Mouse (Mus musculus): ENCODE results near the gene Trpm6. TPM values are rescaled to one million over a fixed set of nuclear protein-coding genes. Genes with fewer than 3 reads are reported as not detected.

The Trpm6 gene
- 1.9 TPM for polyA plus RNA-seq (2014; fragmentation: Illumina TruSeq; extraction: RNeasy Lipid Tissue Mini Kit (QIAGEN cat#74804))

GRCm38 (mm10) chr19:18749598-18750339, at the start of gene Trpm6:
Gene Trpm6 (plus strand): TSS chr19:18749983.

GRCm38 (mm10) chr19:18712866-18713300, 36.9 kb upstream of the Trpm6 start, which contains the start of gene D030056L22Rik:
Gene D030056L22Rik (plus strand): TSS chr19:18713193.

Other genes starting within 250 kb of the Trpm6 start
- gene Ostf1, start 118.2 kb upstream of the Trpm6 start, polyA plus RNA-seq (2014; fragmentation: Illumina TruSeq; extraction: RNeasy Lipid Tissue Mini Kit (QIAGEN cat#74804)), result 36.2 TPM
- gene Nmrk1, start 118.0 kb upstream of the Trpm6 start, polyA plus RNA-seq (2014; fragmentation: Illumina TruSeq; extraction: RNeasy Lipid Tissue Mini Kit (QIAGEN cat#74804)), result 4.0 TPM
- 194 TPM for gene Carnmt1, start 79.2 kb upstream of the Trpm6 start, polyA plus RNA-seq (2014; fragmentation: Illumina TruSeq; extraction: RNeasy Lipid Tissue Mini Kit (QIAGEN cat#74804))
- gene D030056L22Rik, start 36.8 kb upstream of the Trpm6 start, polyA plus RNA-seq (2014; fragmentation: Illumina TruSeq; extraction: RNeasy Lipid Tissue Mini Kit (QIAGEN cat#74804)), result 97.5 TPM

Measured in ovary, adult 10 weeks (tissue).